Mouse (Mus musculus): ENCODE measurements around the gene H2-DMb2. TPM values are rescaled to one million over a fixed set of nuclear protein-coding genes. Genes with fewer than 3 reads are reported as not detected.

Gene H2-DMb2
- polyA plus RNA-seq, 1 experiment from 2014 or later, result 0.18 TPM

GRCm38 (mm10) chr17:34186885-34187260 is 43.8 kb downstream of the H2-DMb2 start:
- WGBS, result 3% methylated on average over 14 of the region's 14 CpGs
- Histone ChIP-seq H3K4me2 (ENCODE audit: low read length) (peak overlapping the region; percentile 74), H3K4me3 (replicated peaks; ENCODE audit: low read depth, low read length) (peak overlapping the region; percentile 40), H3K36me3 (ENCODE audit: control insufficient read depth, insufficient read depth, low read length) (no peaks in the 10 kb centered on the region), H3K9me3 (ENCODE audit: control insufficient read depth, low read length) (no peaks in the 10 kb centered on the region), H3K4me1 (ENCODE audit: control insufficient read depth, insufficient read depth, low read length) (peaks cover 9% of the 10 kb centered on the region; the same call in 1 of the 2 replicates), H3K27ac (replicated peaks; ENCODE audit: low read depth, low read length) (no peak overlapping the region), H3K9ac (replicated peaks; ENCODE audit: low read length) (peak overlapping the region; percentile 39; the same call in 1 of the 2 replicates), H3K27me3 (ENCODE audit: control insufficient read depth, insufficient read depth, low read length) (peaks cover 36% of the 10 kb centered on the region)
- DNase-seq, result no peak
- ATAC-seq (ENCODE audit: low FRiP score, low TSS enrichment), result no peak

GRCm38 (mm10) chr17:34187261-34187916 is 44.3 kb downstream of the H2-DMb2 start, which contains the start of the genes Tap1 and Psmb9:
Tap1 (plus strand) TSS chr17:34187553.
Psmb9 (minus strand) TSS chr17:34187764.
- Histone ChIP-seq H3K27ac (replicated peaks; ENCODE audit: low read depth, low read length) (no peak within 1 kb of the TSS), H3K27me3 (ENCODE audit: control insufficient read depth, insufficient read depth, low read length) (peaks cover 39% of the 10 kb centered on the region), H3K4me3 (replicated peaks; ENCODE audit: low read depth, low read length) (peak within 1 kb of the TSS; percentile 40), H3K4me2 (ENCODE audit: low read length) (peak within 1 kb of the TSS; percentile 74), H3K9me3 (ENCODE audit: control insufficient read depth, low read length) (no peaks in the 10 kb centered on the region), H3K4me1 (ENCODE audit: control insufficient read depth, insufficient read depth, low read length) (peaks cover 9% of the 10 kb centered on the region; the same call in 1 of the 2 replicates), H3K9ac (replicated peaks; ENCODE audit: low read length) (peak within 1 kb of the TSS; percentile 39), H3K36me3 (ENCODE audit: control insufficient read depth, insufficient read depth, low read length) (no peaks in the 10 kb centered on the region)
- ATAC-seq (ENCODE audit: low FRiP score, low TSS enrichment) (peak; percentile 86), DNase-seq (peak; percentile 91)
- under 1% methylated on average over 46 of the region's 46 CpGs for WGBS

- Histone ChIP-seq H3K9ac (replicated peaks; ENCODE audit: low read length) (peak overlapping the region; percentile 39), H3K4me3 (replicated peaks; ENCODE audit: low read depth, low read length) (peak overlapping the region; percentile 40), H3K9me3 (ENCODE audit: control insufficient read depth, low read length) (no peaks in the 10 kb centered on the region), H3K27ac (replicated peaks; ENCODE audit: low read depth, low read length) (no peak overlapping the region), H3K27me3 (ENCODE audit: control insufficient read depth, insufficient read depth, low read length) (peaks cover 45% of the 10 kb centered on the region), H3K4me1 (ENCODE audit: control insufficient read depth, insufficient read depth, low read length) (peaks cover 9% of the 10 kb centered on the region; the same call in 1 of the 2 replicates), H3K36me3 (ENCODE audit: control insufficient read depth, insufficient read depth, low read length) (no peaks in the 10 kb centered on the region), H3K4me2 (ENCODE audit: low read length) (peak overlapping the region; percentile 74)
- 2% methylated on average over 20 of the region's 20 CpGs for WGBS
- no peak for ATAC-seq (ENCODE audit: low FRiP score, low TSS enrichment)
- DNase-seq, result no peak
Observed at GRCm38 (mm10) chr17:34188010-34188409, 44.9 kb downstream of the H2-DMb2 start.

- peaks cover 9% of the 10 kb centered on the region; the same call in 1 of the 2 replicates for H3K4me1 ChIP-seq (ENCODE audit: control insufficient read depth, insufficient read depth, low read length)
- H3K4me3 ChIP-seq (replicated peaks; ENCODE audit: low read depth, low read length), result no peak overlapping the region
- DNase-seq (no peak), ATAC-seq (ENCODE audit: low FRiP score, low TSS enrichment) (no peak)
- WGBS, result 74% methylated on average over 6 of the region's 6 CpGs
- H3K9me3 ChIP-seq (ENCODE audit: control insufficient read depth, low read length), result no peaks in the 10 kb centered on the region
- no peak overlapping the region for H3K27ac ChIP-seq (replicated peaks; ENCODE audit: low read depth, low read length)
- H3K36me3 ChIP-seq (ENCODE audit: control insufficient read depth, insufficient read depth, low read length), result no peaks in the 10 kb centered on the region
- no peak overlapping the region for H3K4me2 ChIP-seq (ENCODE audit: low read length)
- no peak overlapping the region for H3K9ac ChIP-seq (replicated peaks; ENCODE audit: low read length)
- peaks cover 46% of the 10 kb centered on the region for H3K27me3 ChIP-seq (ENCODE audit: control insufficient read depth, insufficient read depth, low read length)
Observed at GRCm38 (mm10) chr17:34188986-34189385, 45.9 kb downstream of the H2-DMb2 start.

GRCm38 (mm10) chr17:34192852-34193251 is 49.7 kb downstream of the H2-DMb2 start:
- no peak for ATAC-seq (ENCODE audit: low FRiP score, low TSS enrichment)
- H3K27ac ChIP-seq (replicated peaks; ENCODE audit: low read depth, low read length), result no peak overlapping the region
- no peak for DNase-seq

GRCm38 (mm10) chr17:34193468-34193867 is 50.4 kb downstream of the H2-DMb2 start:
- DNase-seq (no peak), ATAC-seq (ENCODE audit: low FRiP score, low TSS enrichment) (no peak)
- H3K27ac ChIP-seq (replicated peaks; ENCODE audit: low read depth, low read length), result no peak overlapping the region
- peaks cover 4% of the 10 kb centered on the region; the same call in 1 of the 2 replicates for H3K4me1 ChIP-seq (ENCODE audit: control insufficient read depth, insufficient read depth, low read length)
- H3K9me3 ChIP-seq (ENCODE audit: control insufficient read depth, low read length), result no peaks in the 10 kb centered on the region
- H3K36me3 ChIP-seq (ENCODE audit: control insufficient read depth, insufficient read depth, low read length), result no peaks in the 10 kb centered on the region
- WGBS, result 68% methylated on average over 8 of the region's 8 CpGs
- no peak overlapping the region for H3K4me3 ChIP-seq (replicated peaks; ENCODE audit: low read depth, low read length)
- H3K9ac ChIP-seq (replicated peaks; ENCODE audit: low read length), result no peak overlapping the region
- peaks cover 56% of the 10 kb centered on the region for H3K27me3 ChIP-seq (ENCODE audit: control insufficient read depth, insufficient read depth, low read length)
- H3K4me2 ChIP-seq (ENCODE audit: low read length), result no peak overlapping the region

More at GRCm38 (mm10) chr17:34192852-34193251, 49.7 kb downstream of the H2-DMb2 start:
- Histone ChIP-seq H3K4me3 (replicated peaks; ENCODE audit: low read depth, low read length) (no peak overlapping the region), H3K36me3 (ENCODE audit: control insufficient read depth, insufficient read depth, low read length) (no peaks in the 10 kb centered on the region), H3K27me3 (ENCODE audit: control insufficient read depth, insufficient read depth, low read length) (peaks cover 55% of the 10 kb centered on the region), H3K4me1 (ENCODE audit: control insufficient read depth, insufficient read depth, low read length) (peaks cover 5% of the 10 kb centered on the region; the same call in 1 of the 2 replicates), H3K4me2 (ENCODE audit: low read length) (no peak overlapping the region), H3K9me3 (ENCODE audit: control insufficient read depth, low read length) (no peaks in the 10 kb centered on the region), H3K9ac (replicated peaks; ENCODE audit: low read length) (no peak overlapping the region)
- WGBS, result 22% methylated on average over 16 of the region's 16 CpGs

GRCm38 (mm10) chr17:34194723-34195122 is 51.6 kb downstream of the H2-DMb2 start:
- H3K4me3 ChIP-seq (replicated peaks; ENCODE audit: low read depth, low read length), result no peak overlapping the region
- ATAC-seq (ENCODE audit: low FRiP score, low TSS enrichment) (no peak), DNase-seq (no peak)
- no peak overlapping the region for H3K4me2 ChIP-seq (ENCODE audit: low read length)
- peaks cover 4% of the 10 kb centered on the region; the same call in 1 of the 2 replicates for H3K4me1 ChIP-seq (ENCODE audit: control insufficient read depth, insufficient read depth, low read length)
- no peak overlapping the region for H3K27ac ChIP-seq (replicated peaks; ENCODE audit: low read depth, low read length)
- no peaks in the 10 kb centered on the region for H3K36me3 ChIP-seq (ENCODE audit: control insufficient read depth, insufficient read depth, low read length)
- H3K9ac ChIP-seq (replicated peaks; ENCODE audit: low read length), result no peak overlapping the region
- H3K9me3 ChIP-seq (ENCODE audit: control insufficient read depth, low read length), result no peaks in the 10 kb centered on the region
- 88% methylated on average over 4 of the region's 4 CpGs for WGBS
- H3K27me3 ChIP-seq (ENCODE audit: control insufficient read depth, insufficient read depth, low read length), result peaks cover 61% of the 10 kb centered on the region

- Histone ChIP-seq H3K4me2 (ENCODE audit: low read length) (peak overlapping the region; percentile 73; the same call in 1 of the 2 replicates), H3K27me3 (ENCODE audit: control insufficient read depth, insufficient read depth, low read length) (peaks cover 63% of the 10 kb centered on the region), H3K9ac (replicated peaks; ENCODE audit: low read length) (no peak overlapping the region), H3K4me3 (replicated peaks; ENCODE audit: low read depth, low read length) (no peak overlapping the region), H3K27ac (replicated peaks; ENCODE audit: low read depth, low read length) (no peak overlapping the region), H3K9me3 (ENCODE audit: control insufficient read depth, low read length) (no peaks in the 10 kb centered on the region), H3K36me3 (ENCODE audit: control insufficient read depth, insufficient read depth, low read length) (no peaks in the 10 kb centered on the region), H3K4me1 (ENCODE audit: control insufficient read depth, insufficient read depth, low read length) (peaks cover 4% of the 10 kb centered on the region; the same call in 1 of the 2 replicates)
- no peak for DNase-seq
- ATAC-seq (ENCODE audit: low FRiP score, low TSS enrichment), result no peak
- 32% methylated on average over 12 of the region's 12 CpGs for WGBS
Observed at GRCm38 (mm10) chr17:34196491-34196890, 53.4 kb downstream of the H2-DMb2 start.

Data from midbrain, embryonic 14.5 days (tissue).